Mouse (Mus musculus) left cerebral cortex, adult 8-10 months (tissue): ENCODE data around the gene Kcnip1. TPM values are rescaled to one million over a fixed set of nuclear protein-coding genes. Genes with fewer than 3 reads are reported as not detected.

Source experiments
- DNase-seq, 2 experiments: peaks; one replicate each; pipeline ENCODE4 v3.0.0; 2022; ENCODE audit warnings: low spot score in 2 of 2
- total RNA-seq, 4 experiments: library from RNA; stranded (reverse); gene quantifications; 2 replicates each; pipeline ENCODE4 v1.2.4; 2022

Gene Kcnip1
- total RNA-seq, 4 experiments from 2014 or later, result 25.7 to 29.8 (median 29.5) TPM

GRCm38 (mm10) chr11:33908360-33909175 is 84.4 kb downstream of the Kcnip1 start:
- DNase-seq, result no peak

- no peak for DNase-seq
These were observed 89.5 kb downstream of the Kcnip1 start for GRCm38 (mm10) chr11:33903494-33903893.

GRCm38 (mm10) chr11:33902377-33902776 is 90.6 kb downstream of the Kcnip1 start:
- no peak for DNase-seq

- no peak for DNase-seq
These were observed 91.2 kb downstream of the Kcnip1 start for GRCm38 (mm10) chr11:33901783-33902182.

- no peak for DNase-seq
These were observed 101.9 kb downstream of the Kcnip1 start for GRCm38 (mm10) chr11:33891084-33891483.

- DNase-seq, result no peak
These were observed 102.6 kb downstream of the Kcnip1 start for GRCm38 (mm10) chr11:33890382-33890781.

- DNase-seq, result no peak
These were observed 105.3 kb downstream of the Kcnip1 start for GRCm38 (mm10) chr11:33887660-33888059.

- DNase-seq, result no peak
These were observed 107.0 kb downstream of the Kcnip1 start for GRCm38 (mm10) chr11:33885981-33886380.

GRCm38 (mm10) chr11:33882731-33883328 is 110.1 kb downstream of the Kcnip1 start:
- no peak for DNase-seq

- no peak for DNase-seq
These were observed 118.0 kb downstream of the Kcnip1 start for GRCm38 (mm10) chr11:33874925-33875324.

- DNase-seq, result no peak
These were observed 119.7 kb downstream of the Kcnip1 start for GRCm38 (mm10) chr11:33873071-33873781.

GRCm38 (mm10) chr11:33872716-33873048 is 120.3 kb downstream of the Kcnip1 start:
- DNase-seq, result no peak

- no peak for DNase-seq
These were observed 120.8 kb downstream of the Kcnip1 start for GRCm38 (mm10) chr11:33871998-33872715.

GRCm38 (mm10) chr11:33870246-33870645 is 122.7 kb downstream of the Kcnip1 start:
- no peak for DNase-seq

- no peak for DNase-seq
These were observed 123.4 kb downstream of the Kcnip1 start for GRCm38 (mm10) chr11:33869559-33869958.

- DNase-seq, result no peak
These were observed 126.2 kb downstream of the Kcnip1 start for GRCm38 (mm10) chr11:33866775-33867174.

GRCm38 (mm10) chr11:33864245-33864644 is 128.7 kb downstream of the Kcnip1 start:
- no peak for DNase-seq

GRCm38 (mm10) chr11:33861823-33862222 is 131.1 kb downstream of the Kcnip1 start:
- no peak for DNase-seq

GRCm38 (mm10) chr11:33860905-33861582 is 131.9 kb downstream of the Kcnip1 start:
- no peak for DNase-seq

GRCm38 (mm10) chr11:33849614-33850013 is 143.3 kb downstream of the Kcnip1 start:
- DNase-seq, result peak in 1 of 2 experiments; percentile 54

- no peak for DNase-seq
These were observed 144.3 kb downstream of the Kcnip1 start for GRCm38 (mm10) chr11:33848685-33849084.
